Mouse (Mus musculus) layer of hippocampus, adult 6 months (tissue): Measurements from ENCODE around the gene Pgk1. TPM values are rescaled to one million over a fixed set of nuclear protein-coding genes. Genes with fewer than 3 reads are reported as not detected.

Source experiments
- long read RNA-seq, 2 experiments: library from polyadenylated mRNA; unstranded; transcript quantifications; one replicate each; pipeline ENCODE4 v2.0.0; 2019 to 2020
- polyA plus RNA-seq: library from polyadenylated mRNA; unstranded; fragments of <200 nt; fragmentation: Nextera tagmentation; gene quantifications from 2 replicates; pipeline ENCODE4 v1.2.3, GENCODE M21; 2021

The Pgk1 gene
- polyA plus RNA-seq, result 512 and 524 TPM in 2 replicates
- long read RNA-seq, experiment 1, transcript Pgk1-201 (11 exons, 1,825 nt), result major isoform, 1,005 of 1,143 reads
- long read RNA-seq, experiment 1, partial matches to known transcripts, result 132 of 1,143 reads
- long read RNA-seq, experiment 1, other reads (novel, unspliced or antisense), result 6 of 1,143 reads
- long read RNA-seq, experiment 2, transcript Pgk1-201 (11 exons, 1,825 nt), result major isoform, 2,703 of 2,764 reads
- long read RNA-seq, experiment 2, partial matches to known transcripts, result 41 of 2,764 reads
- long read RNA-seq, experiment 2, other reads (novel, unspliced or antisense), result 20 of 2,764 reads

GRCm38 (mm10) chrX:106186713-106187649, at the start of gene Pgk1:
Pgk1 (plus strand) TSS chrX:106187100.

GRCm38 (mm10) chrX:106142936-106143335, 44.0 kb upstream of the Pgk1 start, which contains the start of gene Tlr13:
Tlr13 (plus strand) TSS chrX:106143204.

GRCm38 (mm10) chrX:106221058-106221457, 34.2 kb downstream of the Pgk1 start, which contains the start of gene Taf9b:
Taf9b (minus strand) TSS chrX:106221158.

Other genes with a start within 250 kb of the Pgk1 start
- gene Magt1, start 175.2 kb upstream of the Pgk1 start, polyA plus RNA-seq, result 8.3 and 10.5 TPM in 2 replicates
- 808 and 954 TPM in 2 replicates for gene Cox7b, start 171.4 kb upstream of the Pgk1 start, polyA plus RNA-seq
- 1.6 and 3.0 TPM in 2 replicates for gene Atp7a, start 159.8 kb upstream of the Pgk1 start, polyA plus RNA-seq
- 0.79 and 1.1 TPM in 2 replicates for gene Tlr13, start 43.9 kb upstream of the Pgk1 start, polyA plus RNA-seq
- gene Taf9b, start 34.1 kb downstream of the Pgk1 start, polyA plus RNA-seq, result 28.5 and 32.7 TPM in 2 replicates
- gene Fnd3c2, start 68.3 kb downstream of the Pgk1 start, polyA plus RNA-seq, result not detected in 2 replicates